Comparison of ENCODE assay signal across 8 mouse cellular contexts in the genomic region with DNA sequence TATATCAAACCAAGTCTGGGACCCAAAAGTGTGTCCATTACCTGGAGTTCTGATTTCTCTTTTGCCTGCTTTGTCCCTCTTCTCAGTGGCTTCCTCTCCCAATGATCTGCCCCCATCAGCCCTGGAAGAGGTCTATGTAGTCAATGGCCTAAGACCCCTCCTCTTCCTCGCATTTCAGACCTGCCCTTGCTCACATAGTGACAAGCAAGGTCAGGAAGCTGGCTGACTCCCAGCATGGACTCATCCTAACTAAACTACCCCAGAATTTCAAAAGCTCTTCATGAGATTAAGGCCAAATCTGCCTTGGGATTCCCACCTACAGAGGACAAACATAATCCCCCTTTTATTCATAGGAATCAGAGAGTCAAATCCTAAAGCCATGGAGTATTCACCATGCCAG. TPM values are rescaled to one million over a fixed set of nuclear protein-coding genes. Genes with fewer than 3 reads are reported as not detected.
DNase-seq lines count a peak whose midpoint lies in the region; ATAC-seq and TF ChIP-seq lines count a peak whose summit lies in the region.

No protein-coding gene starts in this region.

- TF ChIP-seq CTCF in MEL (IDR thresholded peaks at IDR 0.05 in 2 of 3, conservative IDR thresholded peaks at IDR 0.05 in 1 of 3; ENCODE audit: control insufficient read depth in 1 of 3, insufficient read depth in 1 of 3, low read depth in 2 of 3, low read length in 3 of 3, poor library complexity in 1 of 3, severe bottlenecking in 1 of 3): no peak

- no peaks in the 10 kb centered on the region for H3K36me3 ChIP-seq in heart, embryonic 12.5 days
- peaks cover 0 to 24% of the 10 kb centered on the region in 2 experiments; a peak in 2 of 4 replicates for H3K36me3 ChIP-seq in MEL (ENCODE audit: control insufficient read depth in 1 of 2, insufficient read depth in 2 of 2, low read length in 2 of 2)
- H3K36me3 ChIP-seq in forebrain, embryonic 14.5 days (ENCODE audit: control insufficient read depth, insufficient read depth, low read length): no peaks in the 10 kb centered on the region
- peaks cover 25% of the 10 kb centered on the region for H3K36me3 ChIP-seq in liver, embryonic 13.5 days

- H3K4me2 ChIP-seq in heart, embryonic 12.5 days: peak overlapping the region; percentile 91
- peak overlapping the region; percentile 100 for H3K4me2 ChIP-seq in forebrain, embryonic 14.5 days (ENCODE audit: low read length)
- peak overlapping the region; percentile 98 for H3K4me2 ChIP-seq in liver, embryonic 13.5 days

- peaks cover 63% of the 10 kb centered on the region for H3K4me1 ChIP-seq in heart, embryonic 12.5 days (replicated peaks)
- peaks cover 9 to 33% of the 10 kb centered on the region in 2 experiments for H3K4me1 ChIP-seq in MEL (ENCODE audit: control insufficient read depth in 1 of 2, insufficient read depth in 2 of 2, low read length in 2 of 2)
- 0 out of 2 replicates have a peak, but pooled peaks cover 4% of the 10 kb centered on the region for H3K4me1 ChIP-seq in forebrain, embryonic 14.5 days (ENCODE audit: control insufficient read depth, insufficient read depth, low read length)
- H3K4me1 ChIP-seq in liver, embryonic 13.5 days (replicated peaks): peaks cover 78% of the 10 kb centered on the region

- H3K27me3 ChIP-seq in heart, embryonic 12.5 days (replicated peaks): no peaks in the 10 kb centered on the region
- H3K27me3 ChIP-seq in MEL (ENCODE audit: control insufficient read depth in 1 of 2, insufficient read depth in 2 of 2, low read length in 2 of 2): no peaks in the 10 kb centered on the region
- H3K27me3 ChIP-seq in forebrain, embryonic 14.5 days (replicated peaks; ENCODE audit: control insufficient read depth, insufficient read depth, low read length): peaks cover 39% of the 10 kb centered on the region
- H3K27me3 ChIP-seq in liver, embryonic 13.5 days: no peaks in the 10 kb centered on the region

- 31% methylated on average over 1 of the region's 1 CpGs for WGBS in heart, embryonic 12.5 days
- 29% methylated on average over 1 of the region's 1 CpGs for WGBS in forebrain, embryonic 14.5 days
- WGBS in liver, embryonic 13.5 days (ENCODE audit: insufficient replicate concordance): 22% methylated on average over 1 of the region's 1 CpGs

- H3K9me3 ChIP-seq in heart, embryonic 12.5 days (replicated peaks): no peaks in the 10 kb centered on the region
- H3K9me3 ChIP-seq in MEL (replicated peaks; ENCODE audit: insufficient read depth, low read length): no peaks in the 10 kb centered on the region
- no peaks in the 10 kb centered on the region for H3K9me3 ChIP-seq in forebrain, embryonic 14.5 days (replicated peaks; ENCODE audit: control insufficient read depth, low read length)
- no peaks in the 10 kb centered on the region for H3K9me3 ChIP-seq in liver, embryonic 13.5 days (replicated peaks)

- peak in 1 of 2 experiments; percentile 34; a peak in 1 of 4 replicates for TF ChIP-seq EP300 in MEL (IDR thresholded peaks at IDR 0.05; ENCODE audit: low read depth in 1 of 2, low read length in 2 of 2)

- ATAC-seq in heart, embryonic 12.5 days (ENCODE audit: insufficient number of reproducible peaks, low FRiP score): no peak
- ATAC-seq in forebrain, embryonic 14.5 days: no peak
- no peak for ATAC-seq in liver, embryonic 13.5 days (ENCODE audit: low read depth)

- no peak for DNase-seq in heart, adult 8-10 months (ENCODE audit: low spot score)
- DNase-seq in MEL (ENCODE audit: low read depth, low spot score): no peak
- no peak for DNase-seq in forebrain, embryonic 14.5 days (ENCODE audit: low spot score)
- DNase-seq in liver, embryonic 13.5 days: no peak
- DNase-seq in ovary, postnatal 36 days (ENCODE audit: low spot score): no peak
- DNase-seq in embryo, embryonic 10.5 days (ENCODE audit: low spot score): no peak
- DNase-seq in cerebellum, postnatal 10 days: no peak

- H3K27ac ChIP-seq in heart, embryonic 12.5 days (ENCODE audit: poor library complexity, severe bottlenecking): peak overlapping the region; percentile 95
- H3K27ac ChIP-seq in MEL (ENCODE audit: control insufficient read depth, low read depth, low read length): peak overlapping the region; percentile 100
- H3K27ac ChIP-seq in forebrain, embryonic 14.5 days (ENCODE audit: low read depth, low read length): no peak overlapping the region
- H3K27ac ChIP-seq in liver, embryonic 13.5 days: peak overlapping the region; percentile 100

- H3K9ac ChIP-seq in heart, embryonic 12.5 days: no peak overlapping the region
- peak overlapping the region; percentile 76 for H3K9ac ChIP-seq in MEL (ENCODE audit: control insufficient read depth, low read depth, low read length, poor library complexity, severe bottlenecking)
- no peak overlapping the region for H3K9ac ChIP-seq in forebrain, embryonic 14.5 days (ENCODE audit: low read length)
- peak overlapping the region; percentile 92 for H3K9ac ChIP-seq in liver, embryonic 13.5 days

- TF ChIP-seq RAD21 in MEL (IDR thresholded peaks at IDR 0.05; ENCODE audit: low read depth, low read length): no peak

- 0 out of 2 replicates have a peak overlapping the region, but pooled peaks have one; percentile 74 for H3K4me3 ChIP-seq in heart, embryonic 12.5 days
- peak overlapping the region; percentile 36 to 46 for H3K4me3 ChIP-seq in MEL (ENCODE audit: control insufficient read depth in 1 of 2, insufficient read depth in 1 of 2, low read depth in 2 of 2, low read length in 2 of 2)
- no peak overlapping the region for H3K4me3 ChIP-seq in forebrain, embryonic 14.5 days (ENCODE audit: low read depth, low read length)
- peak overlapping the region; percentile 99 for H3K4me3 ChIP-seq in liver, embryonic 13.5 days (replicated peaks)

- peaks cover 38% of the 10 kb centered on the region for H3K79me2 ChIP-seq in MEL (ENCODE audit: control insufficient read depth, insufficient read depth, low read length, poor library complexity)

- TF ChIP-seq POLR2A in MEL (IDR thresholded peaks at IDR 0.05; ENCODE audit: control insufficient read depth in 1 of 2, insufficient read depth in 1 of 2, low read depth in 1 of 2, low read length in 2 of 2, poor library complexity in 1 of 2): no peak

TF ChIP-seq in MEL, 35 proteins besides CTCF, POLR2A, EP300 and RAD21:
- no peak for TF ChIP-seq KAT2A (conservative IDR thresholded peaks at IDR 0.05; ENCODE audit: low read depth, low read length)
TF ChIP-seq in MEL: peak in this region for 0.

RNA-seq across cellular contexts. Expression of a gene that starts 0.7 kb away (rescaled TPM):
- polyA plus RNA-seq in heart, embryonic 12.5 days (2016; fragmentation: Nextera tagmentation; extraction: Ambion mirVana): 97.6 and 102 TPM in 2 replicates
- total RNA-seq in heart, adult 8-10 months (2022): 100 to 1,000 TPM; 117 to 139 (median 131) TPM
- total RNA-seq in MEL (2012; rRNA removed): 36.5 and 41.9 TPM in 2 replicates
- 100 to 1,000 TPM in 1 of 2 experiments, 10 to 100 TPM in 1; 44.3 to 115 TPM for polyA plus RNA-seq in MEL (2012; ENCODE audit: insufficient read depth in 1 of 2, insufficient read length in 2 of 2, low read depth in 1 of 2, low replicate concordance in 2 of 2, missing spikeins in 1 of 2)
- 69.9 and 74.6 TPM in 2 replicates for polyA plus RNA-seq in forebrain, embryonic 14.5 days (2014; fragmentation: Nextera tagmentation; extraction: Ambion mirVana)
- 147 and 193 TPM in 2 replicates for polyA plus RNA-seq in liver, embryonic 13.5 days (2015; fragmentation: Nextera tagmentation; extraction: Ambion mirVana)

RNA-seq across cellular contexts. Expression of a gene that starts 1.3 kb away (rescaled TPM):
- polyA plus RNA-seq in heart, embryonic 12.5 days (2016; fragmentation: Nextera tagmentation; extraction: Ambion mirVana): 0.15 and 0.28 TPM in 2 replicates
- total RNA-seq in heart, adult 8-10 months (2022): under 1 TPM in 3 of 4 experiments, not detected in 1; 0.12 to 0.29 (median 0.13) TPM
- 0.29 and 0.46 TPM in 2 replicates for total RNA-seq in MEL (2012; rRNA removed)
- under 1 TPM in 1 of 2 experiments, not detected in 1; 0.18 TPM for polyA plus RNA-seq in MEL (2012; ENCODE audit: insufficient read depth in 1 of 2, insufficient read length in 2 of 2, low read depth in 1 of 2, low replicate concordance in 2 of 2, missing spikeins in 1 of 2)
- not detected in 2 replicates for polyA plus RNA-seq in forebrain, embryonic 14.5 days (2014; fragmentation: Nextera tagmentation; extraction: Ambion mirVana)
- 0.39 and 0.63 TPM in 2 replicates for polyA plus RNA-seq in liver, embryonic 13.5 days (2015; fragmentation: Nextera tagmentation; extraction: Ambion mirVana)

Comparison
In these comparisons a context has a peak if more than half of its experiments do, and no peak if none do; other contexts are left out.
1. H3K9ac ChIP-seq: peak in MEL (single experiment) and liver, embryonic 13.5 days (single experiment); none in heart, embryonic 12.5 days (single experiment) and forebrain, embryonic 14.5 days (single experiment).
2. Peak in every context shown above with its lines, with median percentiles within 50 percentile points of each other: H3K4me2 ChIP-seq.